Mouse (Mus musculus): Measurements from ENCODE around the gene Nr1d1. TPM values are rescaled to one million over a fixed set of nuclear protein-coding genes. Genes with fewer than 3 reads are reported as not detected.
A peak's percentile ranks its signal among the peaks of the same experiment; 100 is the strongest.

The Nr1d1 gene
- polyA plus RNA-seq, 1 experiment from 2014 or later: 3.9 TPM

DNA sequence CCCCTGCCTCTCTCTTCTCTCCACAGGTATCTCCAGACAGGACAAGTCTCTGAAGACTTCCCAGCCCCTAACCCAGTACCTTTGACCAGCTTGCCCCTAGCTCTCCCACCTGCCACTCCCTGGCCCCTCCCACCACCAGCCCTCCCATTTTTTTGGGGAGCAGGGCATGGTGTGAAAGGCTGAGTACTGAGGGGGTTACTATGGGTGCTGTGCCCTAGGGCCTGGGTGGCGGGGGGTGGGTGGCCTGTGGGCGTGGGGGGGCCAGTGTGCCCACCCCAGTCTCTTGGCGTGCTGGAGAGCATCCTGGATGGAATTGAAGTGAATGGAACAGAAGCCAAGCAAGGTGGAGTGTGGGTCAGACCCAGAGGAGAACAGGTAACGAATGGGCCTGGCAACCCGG, 21.9 kb downstream of the Nr1d1 start:
- Histone ChIP-seq H3K27ac (no peak overlapping the region), H3K9ac (no peak overlapping the region), H3K4me1 (peaks cover 74% of the 10 kb centered on the region), H3K9me3 (no peaks in the 10 kb centered on the region), H3K4me2 (no peak overlapping the region), H3K4me3 (no peak overlapping the region), H3K36me3 (replicated peaks) (peaks cover 20% of the 10 kb centered on the region), H3K27me3 (replicated peaks) (no peaks in the 10 kb centered on the region)
- 93% methylated on average over 5 of the region's 5 CpGs for WGBS
- no peak for ATAC-seq (replicated peaks)

DNA sequence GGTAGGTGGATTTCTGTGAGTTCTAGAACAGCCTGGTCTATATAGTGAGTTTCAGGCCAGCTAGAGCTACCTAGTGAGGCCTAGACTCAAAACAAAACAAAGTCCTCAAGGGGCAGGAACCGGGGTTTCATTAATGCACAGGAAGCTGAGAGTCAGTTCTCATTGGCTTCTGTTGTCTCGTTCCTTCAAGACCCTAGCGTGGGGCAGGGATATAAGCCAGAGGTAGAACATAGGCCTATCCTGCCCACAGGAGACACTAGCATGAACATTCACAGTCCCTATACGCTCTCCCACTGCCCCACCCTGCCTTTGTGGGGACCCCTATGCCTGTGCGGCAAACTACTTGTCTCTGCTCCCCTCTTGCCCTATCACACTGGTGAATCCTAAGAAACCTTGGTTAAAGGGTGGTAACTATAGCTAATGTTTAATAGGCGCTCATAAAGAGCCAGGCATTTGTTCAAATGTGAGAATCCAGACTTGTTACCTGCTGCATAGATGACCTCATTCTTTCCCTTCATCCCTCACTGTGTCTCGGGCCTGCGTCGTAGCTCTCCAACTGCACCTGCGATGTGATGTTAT, 22.5 kb downstream of the Nr1d1 start:
- H3K4me2 ChIP-seq: no peak overlapping the region
- peak overlapping the region; percentile 94 for H3K27ac ChIP-seq
- no peak overlapping the region; the same call in 1 of the 2 replicates for H3K9ac ChIP-seq
- no peak overlapping the region for H3K4me3 ChIP-seq
- H3K9me3 ChIP-seq: no peaks in the 10 kb centered on the region
- WGBS: 82% methylated on average over 10 of the region's 10 CpGs
- no peak for ATAC-seq (replicated peaks)
- H3K27me3 ChIP-seq (replicated peaks): no peaks in the 10 kb centered on the region
- peaks cover 80% of the 10 kb centered on the region for H3K4me1 ChIP-seq
- H3K36me3 ChIP-seq (replicated peaks): peaks cover 20% of the 10 kb centered on the region

DNA sequence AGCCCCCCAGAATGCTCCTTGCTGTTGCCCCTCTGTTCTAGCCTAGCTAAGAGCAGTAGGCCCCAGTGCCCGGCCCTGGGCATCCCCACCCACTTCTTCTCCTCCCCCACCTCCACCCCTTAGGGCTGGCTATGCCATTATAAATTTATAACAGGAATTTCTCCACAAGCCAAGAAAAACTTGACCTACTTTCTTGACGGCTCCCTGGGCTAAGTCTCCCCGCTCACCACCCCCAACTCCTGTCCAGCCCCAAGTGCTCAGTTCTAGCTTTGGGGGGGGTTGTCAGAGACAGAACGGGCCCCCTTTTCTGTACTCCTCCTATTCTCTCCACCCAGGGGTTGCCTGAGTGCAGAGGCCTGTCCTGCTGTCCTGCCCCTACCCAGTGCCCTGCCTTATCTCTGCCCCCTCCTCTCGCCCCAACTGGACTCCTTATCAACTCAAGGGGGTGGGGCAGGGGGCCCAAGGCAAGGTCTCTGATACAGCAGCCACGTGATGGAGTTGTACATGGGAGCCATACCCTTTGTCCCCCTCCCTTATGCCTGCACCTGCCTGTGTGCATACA, 23.8 kb downstream of the Nr1d1 start:
- H3K27ac ChIP-seq: peak overlapping the region; percentile 94
- no peaks in the 10 kb centered on the region for H3K9me3 ChIP-seq
- H3K9ac ChIP-seq: peak overlapping the region; percentile 46
- 16% methylated on average over 6 of the region's 6 CpGs for WGBS
- peak overlapping the region; percentile 24 for H3K4me3 ChIP-seq
- peaks cover 11% of the 10 kb centered on the region for H3K36me3 ChIP-seq (replicated peaks)
- peaks cover 91% of the 10 kb centered on the region for H3K4me1 ChIP-seq
- no peaks in the 10 kb centered on the region for H3K27me3 ChIP-seq (replicated peaks)
- peak overlapping the region; percentile 67 for H3K4me2 ChIP-seq
- no peak; the same call in 1 of the 2 replicates for ATAC-seq (replicated peaks)

DNA sequence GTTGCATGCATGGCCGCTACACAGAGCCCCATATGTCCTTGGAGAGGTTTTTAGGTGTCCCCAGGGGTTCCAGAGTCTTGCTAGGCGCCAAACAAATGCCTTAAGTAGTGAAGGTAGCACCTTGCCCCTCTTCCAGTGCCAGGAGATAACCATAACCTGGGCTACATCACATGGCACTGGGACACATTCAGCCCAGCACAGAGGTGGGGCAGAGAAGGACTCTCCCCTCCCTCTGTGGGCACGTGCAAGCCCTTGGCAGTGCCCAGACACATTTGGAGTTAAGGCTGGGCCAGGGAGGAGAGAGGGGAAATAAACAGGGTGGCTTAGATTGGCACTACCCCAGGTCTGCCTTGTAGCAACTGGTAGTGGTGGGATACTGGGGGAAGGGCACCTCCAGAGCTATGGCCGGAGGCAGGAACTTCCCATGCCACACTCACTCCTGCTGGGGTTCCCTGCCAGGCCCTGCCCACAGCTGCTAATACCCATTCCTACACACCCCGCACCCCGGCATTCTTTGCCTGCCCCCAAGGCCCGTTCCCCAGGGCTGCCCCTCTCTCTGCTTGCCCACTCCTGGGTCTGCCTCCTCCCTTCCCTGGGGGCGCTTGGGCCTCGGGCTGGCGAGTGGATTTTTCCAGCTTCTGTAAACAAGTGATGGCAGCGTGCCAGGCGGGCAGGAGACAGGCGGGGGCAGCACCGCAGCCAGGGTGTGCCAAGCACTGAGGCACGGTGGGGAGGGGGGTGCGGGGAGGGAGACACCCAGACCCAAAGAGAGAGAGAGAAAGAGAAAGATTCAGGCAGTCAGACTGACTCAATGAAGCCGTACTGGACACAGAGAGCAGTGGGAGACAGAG, 24.6 kb downstream of the Nr1d1 start:
- Histone ChIP-seq H3K9me3 (no peaks in the 10 kb centered on the region), H3K36me3 (replicated peaks) (peaks cover 11% of the 10 kb centered on the region), H3K4me2 (peak overlapping the region; percentile 67), H3K27ac (peak overlapping the region; percentile 94), H3K9ac (peak overlapping the region; percentile 46), H3K4me1 (peaks cover 95% of the 10 kb centered on the region), H3K27me3 (replicated peaks) (no peaks in the 10 kb centered on the region), H3K4me3 (peak overlapping the region; percentile 24)
- ATAC-seq (replicated peaks): peak; percentile 44
- 15% methylated on average over 17 of the region's 17 CpGs for WGBS

DNA sequence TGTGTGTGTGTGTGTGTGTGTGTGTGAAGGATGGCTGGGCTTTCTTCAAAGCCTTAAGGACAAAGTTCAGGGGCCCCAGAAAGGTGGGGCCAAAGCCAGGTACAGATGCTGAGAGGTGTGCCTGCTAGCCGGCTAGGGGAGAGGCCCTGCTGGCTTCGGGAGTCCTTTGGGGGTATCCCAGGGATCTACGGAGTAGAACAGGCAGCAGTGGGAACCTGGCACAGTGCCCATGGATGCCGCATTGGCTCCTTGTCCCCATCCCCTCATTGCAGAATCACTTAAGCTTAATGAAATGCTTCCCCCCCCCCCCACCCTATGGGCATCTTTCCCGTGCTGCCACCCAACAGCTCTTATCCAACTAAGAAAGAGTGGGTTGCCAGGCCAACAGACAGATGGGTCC, 25.4 kb downstream of the Nr1d1 start:
- Histone ChIP-seq H3K36me3 (replicated peaks) (peaks cover 11% of the 10 kb centered on the region), H3K9ac (peak overlapping the region; percentile 46)
- no peak for ATAC-seq (replicated peaks)

DNA sequence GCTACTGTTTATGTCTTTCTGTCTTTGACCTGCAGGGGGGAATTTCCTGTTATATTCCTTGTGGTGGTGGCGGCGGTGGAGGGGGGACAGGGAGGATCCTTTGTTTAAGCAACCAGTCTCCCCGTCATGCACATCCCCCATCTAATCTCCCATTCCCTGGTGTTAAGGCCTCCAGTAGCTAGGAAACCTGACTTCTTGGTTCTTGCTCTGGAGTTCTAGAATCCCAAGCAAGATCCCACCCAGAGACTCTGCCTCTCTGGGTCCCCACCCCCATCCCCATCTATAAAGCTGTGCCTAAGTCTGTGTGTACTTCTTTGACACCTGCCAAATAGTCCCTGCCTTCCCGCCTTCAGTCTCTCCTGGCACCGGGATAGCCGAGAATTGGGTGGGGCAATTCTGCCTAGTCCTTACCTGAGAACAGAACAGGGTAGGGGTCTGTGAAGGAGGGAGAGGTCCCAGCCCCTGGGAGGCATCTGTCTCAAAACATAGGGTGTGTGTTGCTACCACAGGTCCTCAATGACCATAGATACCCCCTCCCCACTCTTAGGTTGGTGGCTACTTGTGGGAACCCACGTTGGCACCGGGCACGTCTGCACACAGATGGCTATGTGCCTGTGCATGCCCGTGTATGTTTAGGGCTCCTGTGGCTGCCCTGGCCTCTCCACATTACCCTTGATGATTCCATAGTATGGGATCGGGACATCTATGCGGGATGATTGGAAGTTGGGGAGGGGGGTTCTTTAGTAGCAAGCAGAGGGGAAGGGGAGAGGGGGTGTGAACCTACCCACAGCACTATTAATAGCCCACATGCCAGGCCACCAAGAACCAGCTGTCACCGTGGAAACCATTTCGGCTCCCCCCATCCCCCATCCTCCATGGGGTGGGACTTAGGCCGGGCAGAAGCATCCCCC, 26.4 kb downstream of the Nr1d1 start:
- Histone ChIP-seq H3K4me1 (peaks cover 98% of the 10 kb centered on the region), H3K9me3 (no peaks in the 10 kb centered on the region), H3K36me3 (replicated peaks) (peaks cover 6% of the 10 kb centered on the region), H3K4me2 (peak overlapping the region; percentile 67), H3K27ac (peak overlapping the region; percentile 94), H3K9ac (peak overlapping the region; percentile 46), H3K27me3 (replicated peaks) (no peaks in the 10 kb centered on the region), H3K4me3 (peak overlapping the region; percentile 24)
- WGBS: 9% methylated on average over 15 of the region's 15 CpGs
- ATAC-seq (replicated peaks): peak; percentile 28; the same call in 1 of the 2 replicates

More for the DNA sequence above, 25.4 kb downstream of the Nr1d1 start:
- Histone ChIP-seq H3K4me1 (peaks cover 98% of the 10 kb centered on the region), H3K27ac (peak overlapping the region; percentile 94), H3K4me3 (peak overlapping the region; percentile 24), H3K9me3 (no peaks in the 10 kb centered on the region), H3K27me3 (replicated peaks) (no peaks in the 10 kb centered on the region), H3K4me2 (peak overlapping the region; percentile 67)
- 12% methylated on average over 5 of the region's 5 CpGs for WGBS

DNA sequence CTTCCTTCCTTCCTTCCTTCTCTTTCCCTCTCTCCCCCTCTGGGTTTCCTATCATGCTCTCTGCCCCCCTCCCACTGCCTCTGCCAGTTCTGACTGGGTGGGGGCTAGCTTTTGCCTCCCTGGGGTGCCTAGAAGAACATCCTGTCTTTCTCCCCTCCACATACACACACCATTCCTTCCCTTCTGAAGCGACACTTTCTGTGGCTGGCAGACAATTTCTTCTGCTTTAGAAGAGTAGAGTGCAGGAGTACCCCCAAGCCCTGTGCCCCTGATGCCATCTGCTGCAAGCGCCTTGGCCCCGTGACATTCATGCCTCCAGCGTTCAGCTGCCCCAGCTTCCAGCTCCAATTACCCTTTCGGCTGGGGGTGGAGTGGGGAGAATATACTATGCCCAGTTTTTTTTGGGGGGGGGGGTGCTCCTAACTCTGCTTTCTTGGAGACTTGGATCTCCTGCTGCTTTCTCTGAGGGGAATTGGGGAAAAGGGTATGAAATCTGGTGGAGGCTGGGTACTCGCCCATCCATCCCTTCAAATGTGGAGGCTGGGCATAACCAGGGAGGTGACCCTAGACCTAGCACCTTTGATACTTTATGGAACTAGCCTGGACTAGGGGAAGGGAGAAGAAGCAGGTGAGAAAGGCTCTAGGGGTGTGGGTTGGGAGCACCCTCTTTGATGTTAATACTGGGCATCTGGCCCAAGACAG, 27.2 kb downstream of the Nr1d1 start:
- WGBS: 11% methylated on average over 6 of the region's 6 CpGs
- no peak for ATAC-seq (replicated peaks)
- peak overlapping the region; percentile 67 for H3K4me2 ChIP-seq
- no peaks in the 10 kb centered on the region for H3K9me3 ChIP-seq
- H3K4me3 ChIP-seq: peak overlapping the region; percentile 24
- H3K4me1 ChIP-seq: peaks cover 98% of the 10 kb centered on the region
- H3K27me3 ChIP-seq (replicated peaks): no peaks in the 10 kb centered on the region
- no peaks in the 10 kb centered on the region for H3K36me3 ChIP-seq (replicated peaks)
- peak overlapping the region; percentile 94 for H3K27ac ChIP-seq
- H3K9ac ChIP-seq: peak overlapping the region; percentile 46

DNA sequence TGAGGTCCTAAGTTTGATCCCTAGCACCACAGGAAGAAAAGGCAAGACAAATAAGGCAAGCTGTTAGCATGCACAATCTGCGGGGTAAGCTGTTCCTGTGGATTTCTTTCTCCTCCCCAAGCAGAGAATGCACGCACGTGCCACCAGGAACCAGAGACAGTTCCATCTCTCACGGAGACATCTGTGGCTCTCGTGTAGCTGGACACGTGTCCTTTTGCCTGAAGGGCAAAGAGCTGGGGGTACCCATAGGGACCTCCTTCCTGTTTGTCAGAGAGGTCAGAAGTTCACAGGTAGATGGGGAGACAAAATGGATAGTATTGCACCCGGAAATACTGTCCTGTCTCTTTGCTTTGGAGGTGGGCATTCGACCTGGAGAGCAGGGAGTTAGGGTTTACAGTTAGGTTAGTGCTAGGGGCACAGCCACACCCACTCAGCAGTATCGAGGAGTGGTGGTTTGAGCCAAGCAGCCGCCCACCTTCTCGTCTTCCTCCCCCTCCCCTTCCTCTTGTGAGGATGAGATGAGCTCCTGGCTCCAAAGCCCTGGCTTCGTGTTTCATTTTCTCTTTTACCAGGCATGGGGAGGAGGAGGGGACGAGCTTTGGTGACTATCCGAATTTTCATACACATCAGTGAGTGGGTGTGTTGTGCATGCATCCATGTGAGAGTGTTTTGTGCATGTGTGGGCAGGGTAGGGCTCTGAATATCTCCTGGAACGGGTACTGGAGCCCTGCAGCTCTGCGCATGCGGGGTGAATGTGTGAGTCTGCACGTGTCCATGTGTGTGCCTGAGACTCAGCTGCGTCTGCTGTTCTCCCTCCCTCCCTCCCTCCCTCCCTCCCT, 28.1 kb downstream of the Nr1d1 start:
- peak overlapping the region; percentile 26 for H3K4me3 ChIP-seq
- H3K27ac ChIP-seq: peak overlapping the region; percentile 94
- peak overlapping the region; percentile 37 for H3K9ac ChIP-seq
- no peaks in the 10 kb centered on the region for H3K36me3 ChIP-seq (replicated peaks)
- ATAC-seq (replicated peaks): peak; percentile 44
- H3K4me2 ChIP-seq: peak overlapping the region; percentile 67
- 5% methylated on average over 19 of the region's 19 CpGs for WGBS
- H3K27me3 ChIP-seq (replicated peaks): no peaks in the 10 kb centered on the region
- peaks cover 89% of the 10 kb centered on the region for H3K4me1 ChIP-seq
- H3K9me3 ChIP-seq: no peaks in the 10 kb centered on the region

DNA sequence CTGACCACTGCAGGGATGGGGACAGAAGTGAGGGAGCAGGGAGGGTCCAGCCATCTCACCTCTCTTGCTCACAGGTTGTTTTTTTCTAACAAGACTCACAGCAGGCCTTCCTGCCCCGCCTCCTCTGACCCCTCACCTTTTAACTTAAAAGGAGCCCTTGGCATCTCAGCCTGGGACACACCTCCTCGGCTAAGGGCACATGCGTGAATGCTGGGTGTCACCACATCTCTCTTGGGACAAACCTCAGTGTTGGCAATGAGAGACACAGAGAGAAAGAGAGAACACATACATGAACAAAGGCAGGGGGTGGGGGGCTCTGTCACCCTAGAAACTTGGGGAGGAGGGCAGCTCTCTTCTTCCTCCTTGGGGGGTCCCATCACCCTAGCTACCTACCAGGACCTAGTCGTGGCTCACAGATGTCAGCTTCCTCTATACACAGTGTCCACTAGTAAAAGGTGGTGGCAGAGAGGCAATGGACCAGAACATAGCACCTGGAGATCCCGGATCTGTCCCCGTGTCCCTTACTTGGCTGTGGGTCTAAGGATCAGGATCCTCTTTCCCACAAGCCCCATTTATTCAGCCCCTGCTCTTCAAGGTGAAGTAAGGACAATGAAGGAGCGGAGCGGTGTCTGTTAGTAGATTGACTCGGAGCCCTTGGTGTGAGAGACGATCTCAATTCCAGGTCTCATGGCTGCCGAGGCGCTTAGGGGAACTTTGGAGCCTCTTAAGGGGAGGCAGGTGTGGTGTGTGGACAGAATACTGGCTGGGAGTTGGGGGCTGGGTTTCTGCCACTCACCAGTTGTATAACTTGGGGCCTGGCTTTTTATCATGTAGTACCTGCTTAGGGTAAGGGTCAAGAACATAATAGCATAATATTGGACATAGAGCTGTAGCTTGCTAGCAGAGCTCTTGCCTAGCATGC, 28.9 kb downstream of the Nr1d1 start:
- Histone ChIP-seq H3K27ac (peak overlapping the region; percentile 94), H3K9ac (peak overlapping the region; percentile 37), H3K9me3 (no peaks in the 10 kb centered on the region), H3K4me1 (peaks cover 82% of the 10 kb centered on the region), H3K4me2 (peak overlapping the region; percentile 67), H3K36me3 (replicated peaks) (no peaks in the 10 kb centered on the region), H3K4me3 (peak overlapping the region; percentile 26; the same call in 1 of the 2 replicates), H3K27me3 (replicated peaks) (no peaks in the 10 kb centered on the region)
- 55% methylated on average over 12 of the region's 12 CpGs for WGBS
- no peak for ATAC-seq (replicated peaks)

DNA sequence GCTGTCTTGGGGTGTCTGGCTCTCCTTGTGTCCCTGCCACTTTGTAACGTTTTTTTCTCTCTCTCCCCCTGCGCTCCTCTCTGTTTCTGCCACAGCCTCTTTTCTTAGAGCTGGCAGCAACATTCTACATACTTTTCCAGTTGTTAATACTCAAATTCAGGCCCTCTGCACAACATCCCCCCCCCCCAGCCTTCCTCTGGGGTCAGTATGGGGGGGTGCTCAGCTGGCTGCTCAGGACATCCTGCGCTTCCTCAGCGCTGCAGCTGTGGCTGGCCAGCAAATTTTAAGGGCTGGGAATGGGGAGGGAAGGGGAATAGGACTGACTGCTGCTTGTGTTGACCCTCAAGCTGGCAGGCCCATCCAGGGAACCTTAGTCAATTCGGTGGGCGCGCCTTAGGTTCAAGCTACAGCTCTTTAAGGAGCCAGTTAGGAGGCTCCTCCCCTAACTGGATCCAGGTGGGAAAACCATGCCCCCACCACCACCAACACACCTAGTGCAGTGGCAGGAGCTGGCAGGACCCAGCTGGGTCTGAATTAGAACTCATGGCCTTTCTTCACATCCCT, 30.6 kb downstream of the Nr1d1 start:
- no peaks in the 10 kb centered on the region for H3K27me3 ChIP-seq (replicated peaks)
- ATAC-seq (replicated peaks): no peak
- WGBS: 34% methylated on average over 7 of the region's 7 CpGs
- peak overlapping the region; percentile 100 for H3K27ac ChIP-seq
- H3K9me3 ChIP-seq: no peaks in the 10 kb centered on the region
- peak overlapping the region; percentile 67 for H3K4me2 ChIP-seq
- peak overlapping the region; percentile 98 for H3K9ac ChIP-seq
- H3K4me1 ChIP-seq: peaks cover 81% of the 10 kb centered on the region
- peak overlapping the region; percentile 90 for H3K4me3 ChIP-seq
- H3K36me3 ChIP-seq (replicated peaks): no peaks in the 10 kb centered on the region

Data from midbrain, embryonic 15.5 days (tissue).